Mouse (Mus musculus) thymus, postnatal 10 days (tissue): ENCODE measurements around the gene Gkn3.

ENCODE experiments used
- DNase-seq, 2 experiments: peaks; one replicate each; pipeline ENCODE4 v3.0.0; 2021; ENCODE audit warnings: low spot score in 2 of 2

Gene Gkn3

DNA sequence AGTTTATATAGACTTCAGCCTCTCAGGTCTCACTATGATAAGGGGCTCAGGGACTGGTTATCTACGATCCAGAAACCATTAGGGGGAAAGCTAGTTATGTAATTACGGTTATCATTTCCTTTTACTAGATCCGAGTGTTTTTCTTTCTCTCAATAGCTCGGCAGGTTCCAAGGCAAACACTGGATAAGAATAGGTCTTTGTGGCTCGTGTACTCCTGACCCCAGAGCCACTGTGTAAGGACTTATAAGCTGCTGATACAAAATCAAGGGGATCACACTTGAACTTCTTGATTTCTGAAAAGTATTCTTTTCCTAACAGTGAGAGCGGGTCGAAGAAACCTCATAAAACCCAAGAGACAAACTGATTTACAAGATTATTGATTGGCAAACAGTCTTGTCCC, at the start of gene Gkn3:
Gene Gkn3, minus strand, starts transcription at position 59 of the 400 bp plus-strand sequence.
- no peak for DNase-seq

DNA sequence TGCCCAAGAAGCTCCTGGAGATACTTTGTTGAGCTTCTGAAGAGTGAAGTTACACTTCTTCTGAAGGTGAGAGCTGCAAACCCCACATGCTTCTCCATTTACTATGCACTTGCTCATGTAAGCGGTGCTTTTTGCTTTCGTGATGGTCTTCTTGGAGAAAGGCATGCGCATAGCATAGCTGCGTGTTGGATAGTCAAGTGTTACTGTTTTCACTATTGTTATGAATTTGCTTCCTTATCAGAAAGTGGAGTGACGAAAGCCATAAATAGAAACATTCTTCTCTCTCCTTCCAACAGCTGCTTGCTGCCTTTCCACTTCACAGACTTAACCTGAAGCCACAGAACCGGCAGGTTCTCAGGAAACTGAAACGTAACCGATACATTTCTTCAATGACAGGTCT, 48.0 kb upstream of the Gkn3 start:
- no peak for DNase-seq

DNA sequence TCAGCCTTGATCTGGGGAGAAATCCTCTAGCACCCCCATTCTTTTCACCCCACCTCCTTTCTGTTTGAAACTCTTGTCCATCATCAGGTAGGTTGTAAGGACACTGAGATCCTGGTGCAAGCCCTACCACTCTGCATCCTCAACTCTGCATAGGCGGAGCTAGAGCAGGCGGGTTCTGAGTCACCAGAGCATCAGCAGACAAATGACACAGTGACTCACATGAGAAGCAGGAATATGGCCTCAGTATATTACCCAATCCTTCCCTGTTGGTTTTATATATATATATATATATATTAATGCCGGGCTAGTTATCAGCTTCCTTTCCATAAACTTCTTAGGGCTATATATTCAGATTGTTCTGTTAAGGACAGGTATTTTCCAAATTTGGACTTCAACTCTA, 47.1 kb upstream of the Gkn3 start:
- DNase-seq = no peak

DNA sequence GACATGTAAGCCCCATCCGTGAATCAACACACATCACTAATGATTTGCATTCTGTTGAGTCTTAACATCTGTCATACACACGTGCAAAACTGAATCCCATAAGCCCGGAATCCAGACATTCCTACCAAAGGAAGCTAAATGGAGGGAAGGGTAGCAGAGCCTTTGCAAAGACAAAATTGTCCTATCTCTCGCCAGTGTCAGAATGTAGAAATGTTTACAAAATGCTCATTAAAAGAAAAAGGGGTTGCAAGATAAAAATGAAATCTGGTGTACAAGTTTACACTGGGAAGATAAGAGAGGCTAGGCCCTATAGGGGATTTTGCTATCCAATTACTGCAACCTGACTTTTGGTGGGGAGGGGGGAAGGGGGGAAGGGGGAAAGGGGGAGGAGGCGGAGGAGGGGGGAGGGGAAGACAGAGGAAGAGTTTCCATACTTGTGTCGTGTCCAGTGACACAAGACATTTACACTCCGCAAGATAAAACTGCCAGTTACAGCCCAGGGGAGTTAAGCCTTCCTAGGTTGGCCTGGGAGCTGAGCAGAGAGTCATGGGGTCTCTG, 39.8 kb upstream of the Gkn3 start, which contains the start of gene Bmp10:
Gene Bmp10, plus strand, starts transcription at position 508 of the 558 bp plus-strand sequence.
- no peak for DNase-seq

DNA sequence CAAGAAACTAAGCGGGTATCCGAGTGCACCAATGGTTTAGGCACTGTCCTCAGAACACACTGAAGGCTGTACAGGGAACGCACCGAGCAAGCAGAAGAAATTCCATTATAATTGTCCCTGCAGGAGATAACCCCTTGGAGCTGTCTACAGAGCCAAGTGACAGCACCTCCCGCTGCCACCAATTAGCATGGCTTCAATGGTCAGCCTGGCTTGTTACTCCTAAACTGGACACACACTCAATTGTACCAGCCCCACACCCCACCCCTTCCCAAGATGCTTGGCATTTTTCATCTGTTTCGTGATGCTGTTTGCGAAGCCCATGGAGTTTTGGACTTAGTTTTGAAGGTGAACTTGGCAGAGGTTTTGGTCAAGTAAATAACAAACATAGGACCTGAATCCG, 38.9 kb upstream of the Gkn3 start:
- DNase-seq = no peak

DNA sequence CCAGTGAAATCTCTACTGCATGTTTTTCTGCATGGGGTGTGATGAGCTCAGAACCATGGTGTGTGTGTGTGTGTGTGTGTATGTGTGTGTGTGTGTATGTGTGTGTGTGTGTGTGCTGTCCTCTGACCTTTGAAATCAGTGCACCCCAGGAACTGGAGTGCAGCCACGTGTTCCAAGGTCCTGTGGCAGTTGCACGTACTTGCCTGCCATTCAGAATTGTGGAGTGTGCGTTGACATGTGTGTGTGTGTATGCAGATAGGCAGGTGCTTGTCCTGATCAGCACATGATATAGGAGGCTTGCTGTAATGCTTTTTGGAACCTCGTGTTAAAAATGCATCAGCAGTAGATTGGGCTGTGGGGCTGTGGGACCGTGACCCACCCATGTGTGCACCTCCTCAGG, 38.2 kb upstream of the Gkn3 start:
- no peak for DNase-seq

DNA sequence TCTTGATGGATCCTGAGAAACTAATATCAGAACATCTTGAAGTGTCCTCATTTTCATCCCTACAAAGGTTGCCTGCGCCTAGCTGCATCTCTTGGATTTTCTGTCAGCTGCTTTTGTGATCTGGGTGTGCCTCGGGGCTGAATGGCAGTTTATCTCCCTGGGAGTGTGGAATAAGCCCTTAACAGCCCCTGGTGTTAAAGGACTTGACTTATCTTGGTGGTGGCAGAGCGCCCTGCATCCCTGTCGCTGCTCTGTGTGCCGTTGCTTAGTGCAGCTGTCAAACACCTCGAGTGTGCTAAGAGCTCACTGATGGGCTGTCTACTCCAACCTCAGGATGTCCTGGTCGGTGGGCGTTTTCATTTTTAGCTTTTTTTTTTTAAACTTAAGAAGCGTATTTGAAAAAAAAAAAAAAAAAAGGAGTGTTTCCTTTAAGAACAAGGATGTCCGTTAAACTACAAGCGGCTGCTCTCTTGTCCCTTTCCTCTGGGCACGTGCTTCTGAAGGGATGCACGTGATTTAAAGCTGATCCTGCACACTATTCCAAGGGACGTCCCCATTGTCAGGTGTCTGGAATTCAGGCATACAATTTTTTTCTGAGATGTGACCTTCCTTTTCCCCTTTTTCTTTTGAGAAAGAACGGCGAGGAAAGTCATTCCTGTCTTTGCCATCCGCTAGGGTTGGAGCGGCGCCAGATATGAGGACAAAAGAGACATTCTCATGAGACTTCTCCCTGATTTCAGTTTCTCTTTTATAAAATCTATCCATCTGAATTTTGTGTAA, 35.5 kb upstream of the Gkn3 start:
- DNase-seq = no peak

DNA sequence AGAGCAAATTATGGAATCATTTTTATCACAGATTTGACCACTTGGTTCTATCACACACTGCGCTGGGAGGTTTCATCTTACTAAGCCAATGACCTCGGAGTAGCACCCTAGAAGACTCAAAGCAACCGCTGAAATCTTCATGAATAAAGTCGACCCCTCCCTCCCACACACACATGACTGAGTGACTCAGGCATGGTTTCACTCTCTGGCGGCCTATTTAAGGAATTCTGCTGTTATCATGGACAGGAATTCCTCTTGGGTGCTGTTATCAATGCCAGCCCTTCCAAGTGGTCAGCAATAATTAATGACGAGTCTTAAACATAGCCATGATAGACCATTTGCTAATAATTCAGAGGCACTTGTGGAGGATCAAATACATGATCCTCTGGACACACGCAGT, 33.6 kb upstream of the Gkn3 start:
- no peak for DNase-seq

DNA sequence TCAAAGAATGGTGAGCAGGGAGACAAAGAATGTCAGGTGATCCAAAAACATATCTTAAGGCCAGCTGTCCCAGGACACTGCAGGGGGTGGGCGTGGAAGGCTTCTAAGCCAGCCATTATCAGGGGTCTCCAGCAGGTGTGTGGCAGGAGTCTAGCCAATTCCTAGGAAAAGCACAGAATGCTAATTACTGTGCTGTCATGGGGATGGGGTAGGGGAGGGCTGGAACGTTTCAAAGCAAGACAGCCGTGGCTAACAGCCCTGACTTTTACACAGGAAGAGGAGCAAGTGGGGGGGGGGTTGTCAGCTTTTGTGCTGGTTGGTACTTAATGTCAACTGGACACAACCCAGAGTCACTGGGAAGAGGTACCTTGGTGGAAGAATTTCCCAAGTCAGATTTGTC, 23.3 kb upstream of the Gkn3 start:
- DNase-seq = no peak

DNA sequence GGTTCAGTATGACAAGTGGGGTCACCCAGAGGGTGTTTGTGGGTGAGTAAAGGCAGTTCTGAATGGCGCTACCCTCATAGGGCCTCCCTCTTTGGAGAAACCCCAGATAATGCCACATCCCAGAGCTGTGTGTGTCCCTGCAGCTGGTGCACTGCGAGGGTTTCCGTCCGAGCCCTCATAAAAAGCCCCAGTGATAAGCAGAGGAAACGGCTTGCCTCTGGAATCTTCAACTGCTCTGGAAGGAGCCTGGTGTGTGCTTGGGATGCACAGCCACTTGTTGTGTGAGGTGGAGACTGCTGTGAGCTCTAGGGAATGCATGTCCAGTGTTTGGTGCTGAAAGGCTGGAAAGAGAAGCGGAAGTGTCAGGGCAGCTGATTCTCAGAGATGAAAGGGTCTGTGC, 12.7 kb upstream of the Gkn3 start:
- no peak for DNase-seq

DNA sequence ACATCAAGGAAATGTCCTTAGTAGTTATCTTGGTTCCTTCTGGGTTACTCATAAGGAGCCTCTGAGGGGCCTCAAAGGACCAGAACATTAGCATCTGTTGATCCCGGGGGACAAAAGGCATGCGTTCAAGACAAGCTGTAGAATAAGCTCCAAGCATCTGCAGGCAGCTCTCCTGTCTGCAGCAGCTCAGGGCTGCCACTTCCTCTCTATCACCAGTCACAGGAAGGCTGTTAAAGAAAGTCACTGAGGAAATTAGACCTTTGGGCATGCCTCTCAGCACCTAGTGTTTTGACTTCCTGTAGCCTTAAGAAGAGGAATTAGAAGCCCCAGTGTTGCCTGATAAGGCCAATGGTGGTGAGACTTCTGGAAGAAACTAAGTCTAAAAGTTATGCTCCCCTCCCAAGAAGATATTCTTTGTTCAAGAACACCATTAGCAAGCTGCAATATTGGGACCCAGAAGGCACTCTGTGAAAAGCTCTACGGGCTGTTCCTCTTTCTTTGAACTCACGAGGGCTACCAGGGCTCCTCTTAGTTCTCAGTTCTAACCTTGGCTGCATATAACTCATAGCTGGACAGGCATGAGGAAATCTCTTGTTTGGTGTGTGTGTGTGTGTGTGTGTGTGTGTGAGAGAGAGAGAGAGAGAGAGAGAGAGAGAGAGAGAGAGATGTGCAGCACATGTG, 11.3 kb upstream of the Gkn3 start:
- peak; percentile 24 to 40 for DNase-seq

DNA sequence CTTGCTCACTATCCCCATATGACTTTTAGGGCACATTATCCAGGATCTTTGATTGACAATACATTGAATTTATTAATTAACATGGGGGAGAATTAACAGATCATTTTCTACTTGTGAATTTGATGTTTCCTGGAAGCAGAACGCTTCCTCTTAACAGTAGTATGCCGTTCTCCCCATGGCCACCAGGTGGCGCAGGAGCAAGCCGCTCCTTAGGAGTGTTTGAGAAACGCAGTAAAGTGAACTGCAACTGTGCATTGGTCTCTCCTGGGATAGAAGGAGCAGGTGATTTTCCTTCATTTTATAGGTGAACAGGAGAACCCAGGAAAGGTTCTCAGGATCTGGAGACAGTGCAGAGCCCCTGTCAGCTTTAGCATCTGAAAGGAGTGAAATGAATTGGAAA, 10.4 kb upstream of the Gkn3 start:
- DNase-seq = peak; percentile 70 to 82

DNA sequence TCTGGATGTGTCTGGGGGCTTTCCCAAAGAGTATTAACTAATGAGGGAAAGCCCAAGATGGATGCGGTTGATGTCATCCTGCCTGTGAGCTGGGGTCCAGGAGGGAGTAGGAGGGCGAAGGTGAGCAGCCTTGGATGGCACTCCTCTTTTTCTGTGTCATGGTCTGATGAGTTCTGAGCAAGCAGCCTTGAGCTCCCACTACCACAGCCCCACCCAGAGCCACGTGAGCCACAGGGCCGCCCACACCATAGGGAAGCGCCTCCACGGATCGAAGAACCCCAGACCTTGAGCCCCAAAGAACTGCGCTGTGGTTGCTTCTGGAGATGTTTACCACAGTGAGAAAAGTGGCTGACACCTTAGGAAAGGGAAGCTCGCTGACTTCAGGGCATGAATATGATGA, 6.0 kb upstream of the Gkn3 start:
- peak in 1 of 2 experiments; percentile 6 for DNase-seq

DNA sequence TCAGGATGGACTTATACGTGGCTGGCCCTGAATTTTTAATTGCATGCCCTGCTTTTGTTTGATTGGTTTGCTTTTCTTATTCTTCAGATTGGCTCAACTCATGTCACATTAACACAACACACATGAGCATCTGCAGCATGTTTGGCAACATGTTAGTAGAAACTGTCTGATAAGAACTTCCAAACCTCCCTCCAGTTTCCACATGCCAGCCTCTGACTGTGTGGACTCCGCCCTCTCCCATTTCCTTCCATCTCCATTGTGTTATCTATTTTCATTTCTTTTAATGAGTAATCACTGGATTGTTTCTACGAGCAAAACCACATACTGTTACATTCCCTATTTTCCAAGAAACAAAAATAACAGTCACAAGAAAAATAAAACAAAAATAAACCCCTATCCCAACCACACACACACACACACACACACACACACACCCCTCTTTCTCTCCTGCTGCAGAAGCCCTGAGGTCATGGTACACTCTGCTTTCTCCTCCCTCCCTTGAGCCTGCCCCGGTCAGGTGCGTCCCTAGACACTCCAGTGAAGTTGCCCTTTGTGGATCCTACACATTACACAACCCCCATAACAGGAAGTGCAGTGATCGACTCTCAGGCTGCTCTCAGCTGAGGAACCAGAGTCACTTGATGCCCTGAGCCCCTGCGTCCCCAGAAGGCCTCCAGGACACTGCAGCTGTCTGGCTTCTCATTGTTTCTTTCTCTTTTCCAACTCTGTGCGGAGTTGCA, 4.9 kb upstream of the Gkn3 start:
- DNase-seq = no peak

DNA sequence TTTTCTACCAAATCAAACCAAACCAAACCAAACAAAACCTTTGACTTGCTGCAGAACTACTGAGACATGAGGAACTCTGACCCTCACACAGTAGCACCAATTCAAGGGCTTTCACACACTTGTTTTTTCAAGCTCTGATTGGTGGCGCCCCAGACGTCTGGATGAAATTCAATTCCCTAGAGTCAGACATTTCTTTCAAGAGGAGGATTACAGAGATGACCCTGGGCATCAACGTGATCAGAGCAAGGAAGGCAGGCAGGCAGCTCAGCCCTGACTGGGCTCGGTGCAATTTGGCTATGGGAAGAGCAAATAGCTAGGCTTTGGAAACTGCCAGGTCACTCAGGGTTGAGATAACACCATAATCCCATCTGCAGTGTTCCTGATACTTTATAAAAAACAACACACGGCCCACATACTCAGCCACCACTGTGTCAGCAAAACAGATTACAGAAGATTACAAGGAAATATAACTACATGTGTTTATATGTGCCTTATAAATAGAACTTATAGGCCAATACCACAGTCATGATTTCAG, 787 bp upstream of the Gkn3 start:
- no peak for DNase-seq

DNA sequence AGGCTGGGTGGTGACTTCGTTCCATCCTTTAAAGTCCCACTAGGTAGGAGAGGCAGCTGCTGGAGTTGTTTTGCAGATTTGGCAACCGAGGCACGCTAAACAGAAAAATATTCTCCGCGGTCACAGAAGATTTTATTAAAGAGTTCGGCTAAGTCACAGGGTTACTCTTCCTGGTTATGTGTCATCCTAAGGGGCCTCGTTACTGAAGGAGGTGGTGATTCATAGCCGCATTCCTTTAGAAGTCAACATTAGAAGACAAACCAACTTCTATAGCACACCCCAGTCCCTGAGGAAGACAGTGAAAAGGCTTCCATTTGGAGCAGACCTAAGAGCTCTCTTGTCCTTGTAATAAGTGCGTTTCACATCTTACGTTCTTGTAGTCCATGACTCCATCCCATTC, 2.1 kb downstream of the Gkn3 start:
- no peak for DNase-seq

DNA sequence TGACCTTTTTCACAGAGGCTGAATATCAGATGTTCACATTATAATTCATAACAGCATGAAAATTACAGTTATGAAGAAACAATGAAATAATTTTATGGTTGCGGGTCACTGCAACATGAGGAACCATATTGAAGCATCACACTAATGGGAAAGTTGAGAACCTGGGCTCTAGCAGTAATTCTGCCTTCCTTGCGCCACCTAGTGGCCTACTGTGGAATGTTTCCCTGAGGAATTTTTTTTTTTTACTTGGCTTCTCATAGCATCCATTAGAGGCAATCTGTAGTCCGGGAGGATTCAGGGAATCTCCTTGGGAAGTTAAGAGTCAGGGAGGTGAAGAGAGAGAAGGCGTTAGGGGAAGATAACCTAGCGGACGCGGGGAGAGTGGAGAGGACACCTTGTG, 2.5 kb downstream of the Gkn3 start:
- DNase-seq = peak in 1 of 2 experiments; percentile 41

DNA sequence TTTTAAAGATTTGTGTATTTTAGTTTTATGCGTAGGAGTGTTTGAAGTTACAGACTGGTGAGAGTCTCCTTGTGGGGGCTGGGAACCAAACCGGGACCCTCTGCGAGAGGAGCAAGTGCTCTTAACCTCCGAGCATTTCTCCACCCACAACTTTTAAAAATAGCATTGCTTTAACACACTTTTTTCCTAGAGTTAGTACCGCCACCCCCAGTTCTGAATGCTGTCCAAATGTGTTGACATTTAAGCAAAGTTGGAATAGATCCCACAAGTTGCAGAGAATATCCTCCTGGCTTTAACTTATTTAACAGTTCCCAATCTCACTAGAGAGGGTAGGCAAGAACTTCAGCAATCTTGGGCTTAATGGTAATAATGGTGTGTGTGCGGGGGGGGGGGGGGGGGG, 4.0 kb downstream of the Gkn3 start:
- DNase-seq = no peak

DNA sequence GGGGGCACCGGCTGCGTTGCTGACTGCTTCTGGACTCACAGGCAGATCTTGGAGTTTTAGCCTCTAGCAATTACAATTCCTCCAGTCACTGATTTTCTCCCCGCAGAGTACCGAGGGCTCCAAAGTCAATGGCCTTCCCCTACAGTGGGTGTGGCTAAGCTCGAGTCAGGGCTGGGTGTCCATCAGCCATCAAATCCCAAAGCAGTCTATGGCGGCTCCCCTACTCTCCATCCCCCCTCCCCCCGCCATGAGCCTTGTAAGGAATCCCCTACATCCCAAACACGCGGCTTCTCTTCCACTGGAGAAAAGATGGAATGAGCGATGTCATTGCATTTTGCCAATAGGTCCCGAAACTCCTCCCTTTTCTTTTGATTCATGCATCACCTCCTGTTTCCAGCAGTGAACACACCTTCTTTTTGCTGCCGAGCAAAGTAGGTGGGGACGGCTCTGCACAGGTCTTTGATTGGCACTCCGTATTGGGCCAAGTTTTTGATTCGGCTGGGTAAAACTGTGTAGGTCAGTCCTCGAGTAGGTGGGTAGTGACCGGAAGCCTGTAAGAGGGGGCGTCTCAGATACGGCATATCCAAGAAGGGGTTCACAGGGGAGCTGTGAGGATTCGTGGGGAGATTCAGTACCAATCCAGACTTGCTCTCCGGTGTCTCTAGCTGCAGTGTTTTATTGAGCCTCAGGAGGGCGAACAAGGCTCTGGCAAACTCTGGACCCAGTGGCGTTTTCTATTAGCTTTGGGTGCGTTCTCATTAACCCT, 4.6 kb downstream of the Gkn3 start:
- DNase-seq = no peak

DNA sequence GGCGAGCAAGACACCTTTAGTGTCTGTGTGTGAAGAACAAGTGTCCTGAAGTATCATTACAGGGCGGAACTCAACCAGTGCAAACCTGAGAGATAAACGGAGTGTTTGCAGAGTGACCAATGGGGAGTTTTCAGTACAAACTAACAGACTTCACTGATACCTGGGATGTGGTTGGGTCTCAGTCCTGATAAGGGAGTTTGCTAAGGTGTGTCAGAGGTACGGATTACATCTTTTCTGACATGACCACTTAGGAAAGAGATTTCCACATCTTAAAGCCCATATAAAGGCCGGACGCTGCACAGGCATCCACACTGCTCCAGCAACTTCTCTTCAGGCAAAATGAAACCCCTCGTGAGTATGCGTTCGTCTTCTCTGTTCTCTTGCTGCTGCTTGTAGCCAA, 15.7 kb downstream of the Gkn3 start, which contains the start of gene Gkn2:
Gene Gkn2, plus strand, starts transcription at position 301 of the 400 bp plus-strand sequence.
- no peak for DNase-seq

DNA sequence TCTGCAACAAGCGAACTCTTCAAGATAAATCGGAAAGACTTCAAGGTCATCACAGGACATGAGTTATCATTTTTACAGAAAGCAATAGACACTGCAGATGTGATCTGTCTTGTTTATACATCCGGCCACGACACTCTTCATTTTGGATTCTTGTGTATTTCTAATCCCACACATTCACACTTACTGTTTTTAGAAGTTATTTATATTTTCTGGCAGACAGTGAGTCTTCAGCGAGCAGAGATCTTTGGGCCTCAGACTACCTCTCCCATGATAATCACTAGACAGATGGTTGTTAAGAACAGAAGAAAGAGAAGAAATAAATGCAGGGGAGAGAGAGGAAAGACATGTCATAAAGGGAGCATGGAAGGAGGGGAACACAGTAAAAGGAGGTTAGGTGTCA, 19.5 kb downstream of the Gkn3 start:
- DNase-seq = no peak
